Comparison of ENCODE assay signal across 10 mouse cellular contexts in the genomic region with DNA sequence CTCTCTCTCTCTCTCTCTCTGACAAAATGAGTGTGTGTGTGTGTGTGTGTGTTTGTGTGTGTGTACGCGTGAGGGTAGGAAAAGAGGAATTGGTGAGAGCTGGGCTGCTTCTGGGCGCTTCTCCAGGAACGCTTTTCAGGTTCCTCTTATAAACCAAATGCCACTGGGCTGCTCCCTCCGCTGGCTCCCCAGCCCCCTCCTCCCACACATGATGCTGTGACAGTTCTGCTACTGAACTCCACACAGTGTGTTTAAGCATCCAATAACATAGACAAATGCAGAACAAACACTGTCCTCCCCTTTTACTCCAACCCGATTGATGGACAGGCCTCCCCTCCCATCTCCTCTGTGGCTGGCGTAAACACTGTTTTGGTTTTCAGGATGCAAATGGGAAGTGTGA.
DNase-seq lines count a peak whose midpoint lies in the region; ATAC-seq and TF ChIP-seq lines count a peak whose summit lies in the region.
"Had no signal": no experiment of that assay in that cellular context is flagged by ENCODE, and none has a peak within 500 bp of the region (broad histone marks: within the 10 kb centered on the region; RNA-seq: fewer than 3 reads in every experiment).

No protein-coding gene starts in this region.

- intact Hi-C loops in left cerebral cortex, postnatal 36 days (cut with DNase I): no loop called here

- no peak overlapping the region for H3K27ac ChIP-seq in hindbrain, embryonic 13.5 days
- H3K27ac ChIP-seq in intestine, postnatal 0 days (ENCODE audit: low read depth, low read length): no peak overlapping the region

- WGBS in hindbrain, embryonic 13.5 days: 13% methylated on average over 7 of the region's 7 CpGs
- WGBS in intestine, postnatal 0 days: 43% methylated on average over 7 of the region's 7 CpGs

- no peak overlapping the region for H3K9ac ChIP-seq in hindbrain, embryonic 13.5 days
- H3K9ac ChIP-seq in intestine, postnatal 0 days (ENCODE audit: low read depth, low read length): no peak overlapping the region

- peak; percentile 9 for DNase-seq in embryo, embryonic 10.5 days (ENCODE audit: low spot score)
- no peak for DNase-seq in embryo, embryonic 10 days (ENCODE audit: low spot score)
- peak; percentile 32 for DNase-seq in R1 (ENCODE audit: low read depth, low spot score)
- DNase-seq in left cerebral cortex, postnatal 36 days (ENCODE audit: low spot score in 2 of 2): peak; percentile 52
- DNase-seq in urinary bladder, postnatal 36 days (ENCODE audit: low spot score in 2 of 2): no peak
- DNase-seq in thymus, postnatal 4 days: no peak
- DNase-seq: adrenal gland, adult 2 months had no signal

- no peaks in the 10 kb centered on the region for H3K27me3 ChIP-seq in hindbrain, embryonic 13.5 days
- no peaks in the 10 kb centered on the region for H3K27me3 ChIP-seq in intestine, postnatal 0 days (replicated peaks; ENCODE audit: control insufficient read depth, insufficient read depth, low read length)

- no peaks in the 10 kb centered on the region for H3K36me3 ChIP-seq in hindbrain, embryonic 13.5 days
- H3K36me3 ChIP-seq in intestine, postnatal 0 days (ENCODE audit: control insufficient read depth, insufficient read depth): no peaks in the 10 kb centered on the region

- peaks cover 13% of the 10 kb centered on the region for H3K4me1 ChIP-seq in hindbrain, embryonic 13.5 days (replicated peaks)
- H3K4me1 ChIP-seq in intestine, postnatal 0 days (replicated peaks; ENCODE audit: control insufficient read depth, insufficient read depth, low read length): no peaks in the 10 kb centered on the region

- ATAC-seq in hindbrain, embryonic 13.5 days (ENCODE audit: low FRiP score): peak; percentile 57; the same call in 1 of the 2 replicates
- no peak for ATAC-seq in intestine, postnatal 0 days

- no peak overlapping the region for H3K4me2 ChIP-seq in hindbrain, embryonic 13.5 days
- H3K4me2 ChIP-seq in intestine, postnatal 0 days (replicated peaks; ENCODE audit: low read depth): no peak overlapping the region

- no peak for TF ChIP-seq CTCF in intestine, postnatal 0 days (IDR thresholded peaks at IDR 0.05; ENCODE audit: low read depth)

- no peak overlapping the region for H3K4me3 ChIP-seq in hindbrain, embryonic 13.5 days
- H3K4me3 ChIP-seq in intestine, postnatal 0 days (ENCODE audit: low read depth, low read length): no peak overlapping the region
- H3K4me3 ChIP-seq: erythroblast, embryonic 14.5 days had no signal

- no peaks in the 10 kb centered on the region for H3K9me3 ChIP-seq in hindbrain, embryonic 13.5 days
- H3K9me3 ChIP-seq in intestine, postnatal 0 days (ENCODE audit: control insufficient read depth): no peaks in the 10 kb centered on the region

Comparison
In these comparisons a context has a peak if more than half of its experiments do, and no peak if none do; other contexts are left out.
1. DNase-seq: peak in embryo, embryonic 10.5 days (single experiment), R1 (single experiment) and left cerebral cortex, postnatal 36 days (2 of 2); none in embryo, embryonic 10 days (single experiment), urinary bladder, postnatal 36 days (0 of 2) and thymus, postnatal 4 days (single experiment).